Mouse (Mus musculus) thymus, adult 18-20 months (tissue): Measurements from ENCODE around the gene Mup7.
"Not testable (repeated sequence)": the region's sequence is repeated elsewhere in the genome, so short reads cannot be mapped to it uniquely, and the experiment has no call there.

Experiments
- DNase-seq, 2 experiments: peaks; one replicate each; pipeline ENCODE4 v3.0.0; 2022; ENCODE audit warnings: mixed read lengths in 2 of 2

The Mup7 gene

GRCm38 (mm10) chr4:60070375-60070774, at the start of gene Mup7:
TSS of gene Mup7 (minus strand) at chr4:60070475.
- DNase-seq, result not testable (repeated sequence)

- DNase-seq, result not testable (repeated sequence)
Observed at GRCm38 (mm10) chr4:60079865-60080264, 9.6 kb upstream of the Mup7 start.

- not testable (repeated sequence) for DNase-seq
Observed at GRCm38 (mm10) chr4:60029334-60030111, 40.8 kb downstream of the Mup7 start.

GRCm38 (mm10) chr4:60020141-60020540, 50.1 kb downstream of the Mup7 start:
- DNase-seq, result not testable (repeated sequence)
